Mouse (Mus musculus): ENCODE measurements around the gene Sufu. TPM values are rescaled to one million over a fixed set of nuclear protein-coding genes. Genes with fewer than 3 reads are reported as not detected.

Gene Sufu
- total RNA-seq, 2 experiments from 2014 or later = 30.5 to 34.6 TPM

GRCm38 (mm10) chr19:46528529-46529213, 132.0 kb downstream of the Sufu start:
- DNase-seq (ENCODE audit: low spot score in 2 of 2) = peak in 1 of 2 experiments; percentile 55

DNA sequence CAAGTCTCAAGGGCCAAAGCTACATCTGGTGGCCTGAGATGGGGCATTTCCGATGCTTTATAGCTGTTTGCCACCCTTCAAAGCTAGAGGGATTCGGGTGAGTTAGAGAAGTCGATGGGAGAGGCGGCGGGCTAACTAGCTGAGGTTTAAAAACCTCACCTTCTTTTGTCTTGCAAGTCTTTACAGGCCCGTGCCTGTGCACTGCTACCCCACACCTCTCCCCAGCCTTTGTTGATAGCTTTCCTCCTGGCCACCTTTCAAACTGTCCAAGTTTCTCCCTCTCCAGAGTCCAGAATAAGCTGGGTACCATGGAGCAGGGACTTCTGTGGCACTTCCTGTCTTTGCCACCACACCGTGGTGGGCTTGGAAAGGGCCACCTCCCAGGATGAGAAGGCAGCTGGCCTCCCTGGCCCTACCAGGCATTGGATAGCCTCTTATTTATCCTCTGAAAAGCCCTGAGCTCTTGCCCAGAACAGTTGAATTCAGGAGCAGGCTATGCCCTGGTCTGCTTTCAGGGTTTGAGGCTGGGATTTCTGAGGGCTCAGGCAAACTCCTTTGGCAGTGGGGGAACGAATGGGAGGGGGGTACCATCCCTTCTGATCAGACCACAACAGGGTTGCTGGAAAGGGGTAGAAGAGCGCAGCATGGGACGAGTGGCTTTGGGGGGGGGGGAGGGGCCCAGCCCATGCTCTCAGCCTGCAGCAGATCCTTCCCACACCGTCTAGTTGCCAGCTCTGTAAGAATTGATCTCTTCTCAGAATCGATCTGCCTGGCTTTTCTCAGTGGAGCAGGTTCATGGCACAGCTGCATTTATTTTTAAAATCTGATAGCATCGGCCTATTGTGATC, 133.1 kb downstream of the Sufu start:
- no peak for DNase-seq (ENCODE audit: low spot score in 2 of 2)

- DNase-seq (ENCODE audit: low spot score in 2 of 2) = no peak
Observed at GRCm38 (mm10) chr19:46530449-46530990, 133.8 kb downstream of the Sufu start.

- DNase-seq (ENCODE audit: low spot score in 2 of 2) = no peak
Observed at GRCm38 (mm10) chr19:46531071-46532030, 134.7 kb downstream of the Sufu start.

- no peak for DNase-seq (ENCODE audit: low spot score in 2 of 2)
Observed at GRCm38 (mm10) chr19:46532031-46532688, 135.5 kb downstream of the Sufu start.

- no peak for DNase-seq (ENCODE audit: low spot score in 2 of 2)
Observed at GRCm38 (mm10) chr19:46533066-46533465, 136.4 kb downstream of the Sufu start.

DNA sequence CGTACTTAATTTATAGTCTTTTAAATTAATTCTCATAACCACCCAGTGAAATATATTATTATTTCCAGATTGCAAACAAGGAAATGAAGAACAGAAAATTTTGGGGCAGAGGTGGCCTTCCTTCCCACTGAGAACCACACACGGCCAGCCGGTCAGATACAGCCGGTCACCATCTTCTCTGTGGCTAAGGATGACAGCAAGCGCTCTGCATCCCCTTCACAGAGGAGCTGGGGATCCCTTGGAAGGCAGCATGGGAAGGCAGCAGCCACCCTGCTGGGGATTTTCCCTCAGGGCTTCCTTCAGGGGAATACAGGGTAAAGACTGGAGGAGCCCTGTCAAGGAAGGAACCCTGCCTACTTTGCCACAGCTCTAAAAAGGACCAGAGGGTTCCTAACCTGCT, 136.8 kb downstream of the Sufu start:
- DNase-seq (ENCODE audit: low spot score in 2 of 2) = no peak

DNA sequence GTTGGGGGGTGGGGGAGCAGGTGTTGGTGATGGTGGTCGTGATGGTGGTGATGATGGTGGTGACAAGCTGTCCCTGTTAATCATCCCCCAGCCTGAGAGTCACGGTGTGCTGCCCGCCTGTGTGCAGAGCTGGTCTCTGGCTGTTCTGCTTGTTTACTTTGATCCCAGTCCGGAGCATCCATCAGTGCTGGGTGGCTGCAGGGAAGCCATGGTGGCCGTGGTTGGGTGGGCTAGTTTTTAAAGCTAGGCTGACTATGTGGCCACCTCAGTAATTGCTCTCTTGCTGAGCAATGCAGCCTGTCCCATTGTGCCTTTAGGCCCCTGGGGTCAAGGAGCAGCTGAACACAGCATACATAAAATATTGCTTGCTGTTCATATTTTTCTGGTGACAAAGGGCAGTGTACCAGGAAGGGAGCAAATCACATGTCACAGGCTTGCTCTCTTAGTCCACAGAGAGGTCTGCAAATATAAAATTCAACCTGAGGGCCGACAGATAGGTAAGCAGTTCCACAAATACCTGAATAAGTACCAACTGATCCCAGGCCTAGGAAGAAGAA, 137.9 kb downstream of the Sufu start:
- no peak for DNase-seq (ENCODE audit: low spot score in 2 of 2)

DNA sequence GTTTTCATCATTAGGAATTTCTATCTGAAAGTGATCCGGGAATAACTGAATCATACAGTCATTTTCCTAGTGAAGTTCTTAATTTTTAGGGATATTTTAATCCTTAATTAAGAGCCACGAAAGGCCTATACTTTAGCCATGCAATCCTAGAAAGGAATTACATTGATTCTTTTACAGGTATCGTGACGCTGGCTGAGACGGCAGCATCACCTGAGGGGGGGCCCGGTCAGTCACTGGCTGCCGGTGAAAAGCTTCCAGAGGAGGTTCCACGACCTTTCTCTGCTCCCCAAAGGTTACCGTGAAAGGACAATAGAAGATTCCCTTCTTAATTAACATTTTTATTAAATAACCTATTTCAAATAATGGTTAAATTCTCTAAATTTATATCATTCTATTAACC, 140.7 kb downstream of the Sufu start:
- DNase-seq (ENCODE audit: low spot score in 2 of 2) = no peak

DNA sequence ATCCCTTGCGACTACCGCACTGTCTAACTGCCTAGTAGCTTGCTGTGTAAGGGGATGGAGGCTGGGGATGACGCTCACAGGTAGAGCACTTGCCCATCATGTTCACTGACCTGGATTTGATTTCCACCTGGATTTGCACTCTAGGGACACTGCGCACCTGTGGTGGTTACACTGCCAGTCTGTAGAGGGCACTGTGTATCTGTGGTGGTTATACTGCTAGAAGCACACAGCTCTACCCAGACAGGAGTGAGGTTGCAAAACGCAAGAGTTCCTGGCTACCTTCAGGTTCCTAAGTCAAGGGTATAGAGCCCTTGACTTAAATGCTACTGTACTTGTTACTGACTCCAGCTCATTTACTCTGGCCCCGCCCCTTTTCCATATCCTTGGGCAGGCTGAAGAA, 141.5 kb downstream of the Sufu start:
- DNase-seq (ENCODE audit: low spot score in 2 of 2) = no peak

Other genes starting within 250 kb of the Sufu start
- gene Pitx3, start 248.6 kb upstream of the Sufu start, total RNA-seq (2021) = 1 to 10 TPM in 1 of 2 experiments, under 1 TPM in 1; 0.56 to 2.0 TPM
- gene Gbf1, start 244.4 kb upstream of the Sufu start, total RNA-seq (2021) = 10 to 100 TPM; 64.2 to 77.1 TPM
- gene Nfkb2, start 92.6 kb upstream of the Sufu start, total RNA-seq (2021) = 10 to 100 TPM; 22.0 to 24.3 TPM
- 10 to 100 TPM; 19.0 to 22.6 TPM for gene Psd, start 69.7 kb upstream of the Sufu start, total RNA-seq (2021)
- gene Fbxl15, start 68.7 kb upstream of the Sufu start, total RNA-seq (2021) = 10 to 100 TPM in 1 of 2 experiments, 1 to 10 TPM in 1; 9.6 to 10.4 TPM
- 100 to 1,000 TPM; 106 to 112 TPM for gene Cuedc2, start 58.2 kb upstream of the Sufu start, total RNA-seq (2021)
- gene Mfsd13a, start 55.8 kb upstream of the Sufu start, total RNA-seq (2021) = 1 to 10 TPM; 4.8 to 5.7 TPM
- 1 to 10 TPM in 1 of 2 experiments, under 1 TPM in 1; 0.73 to 1.6 TPM for gene 2310034G01Rik, start 46.6 kb upstream of the Sufu start, total RNA-seq (2021)
- gene Actr1a, start 1.1 kb upstream of the Sufu start, total RNA-seq (2021) = 100 to 1,000 TPM in 1 of 2 experiments, 10 to 100 TPM in 1; 95.3 to 110 TPM
- gene Trim8, start 104.8 kb downstream of the Sufu start, total RNA-seq (2021) = 10 to 100 TPM; 60.5 to 70.3 TPM
- gene Arl3, start 176.3 kb downstream of the Sufu start, total RNA-seq (2021) = 10 to 100 TPM; 47.2 to 54.9 TPM
- gene Sfxn2, start 176.5 kb downstream of the Sufu start, total RNA-seq (2021) = 10 to 100 TPM; 13.1 to 18.4 TPM
- 100 to 1,000 TPM; 180 to 182 TPM for gene Wbp1l, start 202.2 kb downstream of the Sufu start, total RNA-seq (2021)